Mouse (Mus musculus): Measurements from ENCODE around the gene Gm13288. TPM values are rescaled to one million over a fixed set of nuclear protein-coding genes. Genes with fewer than 3 reads are reported as not detected.
"Not testable (repeated sequence)": the region's sequence is repeated elsewhere in the genome, so short reads cannot be mapped to it uniquely, and the experiment has no call there.

Gene Gm13288
- polyA plus RNA-seq, 1 experiment: not detected

DNA sequence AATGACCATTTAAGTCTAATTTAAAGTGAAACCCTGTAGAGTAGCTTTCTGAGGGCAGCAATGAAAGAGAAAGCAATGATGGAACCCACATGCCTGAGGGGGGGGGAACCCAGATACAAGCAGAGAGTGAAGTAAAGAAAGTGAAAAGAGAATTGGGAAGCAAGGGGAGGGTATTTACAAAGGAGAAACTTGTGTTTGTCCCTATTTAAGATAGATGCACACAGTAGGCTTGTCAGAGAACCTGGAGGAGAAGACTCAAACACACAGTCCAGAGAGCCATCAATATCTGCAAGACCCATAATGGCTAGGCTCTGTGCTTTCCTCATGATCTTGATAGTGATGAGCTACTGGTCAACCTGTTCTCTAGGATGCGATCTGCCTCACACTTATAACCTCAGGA lies 14.3 kb downstream of the Gm13288 start, which contains the start of gene Ifna11:
Gene Ifna11, plus strand, starts transcription at position 301 of the 400 bp plus-strand sequence.
- H3K4me3 ChIP-seq (ENCODE audit: insufficient read depth, low read depth, low read length): no peak within 1 kb of the TSS
- TF ChIP-seq POLR2A (IDR thresholded peaks at IDR 0.05; ENCODE audit: insufficient read depth, low read depth, low read length): no peak
- TF ChIP-seq CTCF (IDR thresholded peaks at IDR 0.05; ENCODE audit: insufficient read depth, low read depth, low read length): no peak
- WGBS: 89% methylated on average over 1 of the region's 1 CpGs
- no peaks in the 10 kb centered on the region for H3K4me1 ChIP-seq (ENCODE audit: control insufficient read depth, insufficient read depth, low read length)
- no peak within 1 kb of the TSS for H3K27ac ChIP-seq (ENCODE audit: insufficient read depth, low read depth, low read length)

DNA sequence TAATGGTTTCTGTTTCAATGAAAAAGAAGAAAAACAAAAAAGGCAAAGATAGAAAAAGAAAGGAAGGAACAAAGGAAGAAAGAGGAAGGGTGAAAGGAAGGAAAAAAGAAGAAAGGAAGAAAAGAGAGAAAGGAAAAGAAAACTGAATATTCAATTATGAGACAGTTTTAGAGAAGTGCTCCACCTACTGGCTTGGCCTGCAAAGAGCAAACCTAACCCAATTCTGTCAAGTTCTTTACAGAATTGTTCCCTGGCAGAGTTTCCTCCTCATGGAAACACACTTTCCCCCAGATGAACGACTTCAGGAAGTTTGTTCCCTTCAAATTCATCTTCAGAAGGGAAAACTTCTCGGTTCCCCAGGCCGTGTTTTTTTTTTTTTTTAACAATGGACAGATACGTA lies 17.7 kb downstream of the Gm13288 start:
- TF ChIP-seq POLR2A (IDR thresholded peaks at IDR 0.05; ENCODE audit: insufficient read depth, low read depth, low read length) (no peak), CTCF (IDR thresholded peaks at IDR 0.05; ENCODE audit: insufficient read depth, low read depth, low read length) (no peak)
- WGBS: 26% methylated on average over 4 of the region's 4 CpGs
- Histone ChIP-seq H3K4me1 (ENCODE audit: control insufficient read depth, insufficient read depth, low read length) (no peaks in the 10 kb centered on the region), H3K27ac (ENCODE audit: insufficient read depth, low read depth, low read length) (no peak overlapping the region), H3K4me3 (ENCODE audit: insufficient read depth, low read depth, low read length) (no peak overlapping the region)

DNA sequence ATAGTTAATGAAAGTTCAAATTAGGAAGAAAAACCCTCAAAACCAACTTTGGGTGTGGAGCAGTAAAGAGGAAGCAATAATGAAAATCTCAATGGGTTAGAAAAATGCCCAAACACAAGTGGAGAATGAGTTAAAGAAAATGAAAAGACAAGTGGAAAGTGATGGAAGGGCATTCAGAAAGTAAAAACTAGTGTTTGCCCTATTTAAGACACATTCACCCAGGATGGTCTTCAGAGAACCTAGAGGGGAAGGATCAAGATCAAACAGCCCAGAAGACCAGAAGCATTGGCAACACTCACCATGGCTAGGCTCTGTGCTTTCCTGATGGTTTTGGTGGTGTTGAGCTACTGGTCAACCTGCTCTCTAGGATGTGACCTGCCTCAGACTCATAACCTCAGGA lies 21.8 kb downstream of the Gm13288 start, which contains the start of gene Ifna6:
Gene Ifna6, plus strand, starts transcription at position 301 of the 400 bp plus-strand sequence.
- not testable (repeated sequence) for H3K27ac ChIP-seq (ENCODE audit: insufficient read depth, low read depth, low read length); H3K4me1 ChIP-seq (ENCODE audit: control insufficient read depth, insufficient read depth, low read length); H3K4me3 ChIP-seq (ENCODE audit: insufficient read depth, low read depth, low read length)

DNA sequence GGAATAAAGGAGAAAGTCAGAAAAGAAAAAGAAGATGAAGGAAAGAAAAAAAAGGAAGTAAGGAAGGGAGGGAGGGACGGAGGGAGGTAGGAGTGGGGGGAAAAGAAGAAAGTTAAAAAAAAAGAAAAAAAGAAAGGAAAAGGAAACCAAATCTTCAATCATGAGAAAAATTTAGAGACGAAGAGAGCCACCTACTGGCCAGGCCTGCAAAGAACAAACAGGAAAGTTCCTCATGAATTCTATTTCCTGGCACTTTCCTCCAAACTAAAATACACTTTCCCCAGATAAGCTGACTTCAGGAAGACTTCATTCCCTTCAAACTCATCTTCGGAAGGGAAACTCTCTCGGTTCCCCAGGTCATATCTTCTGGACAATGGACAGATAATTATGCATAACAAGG lies 25.2 kb downstream of the Gm13288 start:
- Histone ChIP-seq H3K27ac (ENCODE audit: insufficient read depth, low read depth, low read length) (no peak overlapping the region), H3K4me1 (ENCODE audit: control insufficient read depth, insufficient read depth, low read length) (no peaks in the 10 kb centered on the region), H3K4me3 (ENCODE audit: insufficient read depth, low read depth, low read length) (no peak overlapping the region)
- WGBS: 22% methylated on average over 4 of the region's 4 CpGs
- TF ChIP-seq POLR2A (IDR thresholded peaks at IDR 0.05; ENCODE audit: insufficient read depth, low read depth, low read length) (no peak), CTCF (IDR thresholded peaks at IDR 0.05; ENCODE audit: insufficient read depth, low read depth, low read length) (no peak)

DNA sequence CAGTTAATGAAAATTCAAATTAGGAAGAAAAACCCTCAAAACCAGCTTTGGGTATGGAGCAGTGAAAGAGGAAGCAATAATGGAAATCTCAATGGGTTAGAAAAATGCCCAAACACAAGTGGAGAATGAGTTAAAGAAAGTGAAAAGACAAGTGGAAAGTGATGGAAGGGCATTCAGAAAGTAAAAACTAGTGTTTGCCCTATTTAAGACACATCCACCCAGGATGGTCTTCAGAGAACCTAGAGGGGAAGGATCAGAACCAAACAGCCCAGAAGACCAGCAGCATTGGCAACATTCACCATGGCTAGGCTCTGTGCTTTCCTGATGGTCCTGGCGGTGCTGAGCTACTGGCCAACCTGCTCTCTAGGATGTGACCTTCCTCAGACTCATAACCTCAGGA lies 29.9 kb downstream of the Gm13288 start, which contains the start of gene Ifna5:
Gene Ifna5, plus strand, starts transcription at position 301 of the 400 bp plus-strand sequence.
- not testable (repeated sequence) for H3K4me3 ChIP-seq (ENCODE audit: insufficient read depth, low read depth, low read length); H3K27ac ChIP-seq (ENCODE audit: insufficient read depth, low read depth, low read length); H3K4me1 ChIP-seq (ENCODE audit: control insufficient read depth, insufficient read depth, low read length)
- WGBS: 75% methylated on average over 1 of the region's 1 CpGs

DNA sequence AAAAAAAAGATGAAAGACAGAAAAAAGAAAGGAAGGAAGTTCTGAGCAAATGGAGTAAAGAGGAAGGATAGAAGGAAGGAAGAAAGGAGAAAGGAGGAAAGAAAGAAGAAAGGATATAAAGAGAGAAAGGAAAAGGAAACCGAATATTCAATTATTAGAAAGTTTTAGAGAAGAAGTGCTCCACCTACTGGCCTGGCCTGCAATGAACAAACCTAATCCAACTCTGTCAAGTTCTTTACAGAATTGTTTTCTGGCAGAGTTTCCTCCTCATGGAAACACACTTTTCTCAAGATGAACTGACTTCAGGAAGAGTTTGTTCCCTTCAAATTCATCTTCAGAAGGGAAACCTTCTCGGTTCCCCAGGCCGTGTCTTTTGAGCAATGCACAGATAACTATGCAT lies 33.5 kb downstream of the Gm13288 start:
- no peak for TF ChIP-seq POLR2A (IDR thresholded peaks at IDR 0.05; ENCODE audit: insufficient read depth, low read depth, low read length)
- TF ChIP-seq CTCF (IDR thresholded peaks at IDR 0.05; ENCODE audit: insufficient read depth, low read depth, low read length): no peak
- 43% methylated on average over 3 of the region's 3 CpGs for WGBS
- no peak overlapping the region for H3K4me3 ChIP-seq (ENCODE audit: insufficient read depth, low read depth, low read length)
- no peak overlapping the region for H3K27ac ChIP-seq (ENCODE audit: insufficient read depth, low read depth, low read length)
- no peaks in the 10 kb centered on the region for H3K4me1 ChIP-seq (ENCODE audit: control insufficient read depth, insufficient read depth, low read length)

DNA sequence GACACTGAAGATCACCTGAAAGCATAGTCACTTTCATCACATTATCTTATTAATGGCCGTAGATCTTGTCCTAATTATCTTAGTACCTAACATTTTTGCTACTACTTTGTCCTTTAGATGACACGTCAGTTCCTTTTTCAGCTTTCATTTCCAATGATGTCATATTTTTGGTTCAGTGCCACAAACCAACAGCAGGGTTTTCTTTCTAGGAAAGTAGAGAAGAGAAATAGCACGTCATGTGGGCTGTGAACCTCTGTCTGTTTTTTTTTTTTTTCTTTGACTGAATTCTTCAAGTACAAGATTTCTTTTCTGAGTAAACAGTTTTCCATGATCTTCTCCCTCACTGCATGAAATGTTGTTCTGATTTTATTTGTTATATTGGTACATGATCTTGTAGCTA lies 34.7 kb downstream of the Gm13288 start:
- no peak overlapping the region for H3K4me3 ChIP-seq (ENCODE audit: insufficient read depth, low read depth, low read length)
- H3K27ac ChIP-seq (ENCODE audit: insufficient read depth, low read depth, low read length): no peak overlapping the region
- no peaks in the 10 kb centered on the region for H3K4me1 ChIP-seq (ENCODE audit: control insufficient read depth, insufficient read depth, low read length)
- no peak for TF ChIP-seq CTCF (IDR thresholded peaks at IDR 0.05; ENCODE audit: insufficient read depth, low read depth, low read length)
- no peak for TF ChIP-seq POLR2A (IDR thresholded peaks at IDR 0.05; ENCODE audit: insufficient read depth, low read depth, low read length)
- 71% methylated on average over 3 of the region's 3 CpGs for WGBS

DNA sequence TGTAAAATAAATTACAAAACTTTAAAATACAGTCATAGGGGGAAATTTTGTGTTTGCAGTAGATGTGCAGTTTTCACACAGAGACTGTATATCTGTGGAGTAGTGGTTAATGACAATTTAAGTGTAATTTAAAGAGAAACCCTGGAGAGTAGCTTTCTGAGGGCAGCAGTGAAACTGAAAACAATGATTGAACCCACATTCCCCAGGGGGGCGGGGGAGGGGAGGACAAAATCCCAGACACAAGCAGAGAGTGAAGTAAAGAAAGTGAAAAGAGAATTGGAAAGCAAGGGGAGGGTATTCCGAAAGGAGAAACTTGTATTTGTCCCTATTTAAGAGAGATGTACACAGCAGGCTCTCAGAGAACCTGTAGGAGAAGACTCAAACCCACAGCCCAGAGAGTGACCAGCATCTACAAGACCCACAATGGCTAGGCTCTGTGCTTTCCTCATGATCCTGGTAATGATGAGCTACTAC lies 36.1 kb downstream of the Gm13288 start, which contains the start of gene Ifna4:
Gene Ifna4, plus strand, starts transcription at position 424 of the 474 bp plus-strand sequence.
- H3K27ac ChIP-seq (ENCODE audit: insufficient read depth, low read depth, low read length): no peak within 1 kb of the TSS
- H3K4me1 ChIP-seq (ENCODE audit: control insufficient read depth, insufficient read depth, low read length): no peaks in the 10 kb centered on the region
- TF ChIP-seq POLR2A (IDR thresholded peaks at IDR 0.05; ENCODE audit: insufficient read depth, low read depth, low read length) (no peak), CTCF (IDR thresholded peaks at IDR 0.05; ENCODE audit: insufficient read depth, low read depth, low read length) (no peak)
- H3K4me3 ChIP-seq (ENCODE audit: insufficient read depth, low read depth, low read length): no peak within 1 kb of the TSS
- WGBS: 51% methylated on average over 2 of the region's 2 CpGs

DNA sequence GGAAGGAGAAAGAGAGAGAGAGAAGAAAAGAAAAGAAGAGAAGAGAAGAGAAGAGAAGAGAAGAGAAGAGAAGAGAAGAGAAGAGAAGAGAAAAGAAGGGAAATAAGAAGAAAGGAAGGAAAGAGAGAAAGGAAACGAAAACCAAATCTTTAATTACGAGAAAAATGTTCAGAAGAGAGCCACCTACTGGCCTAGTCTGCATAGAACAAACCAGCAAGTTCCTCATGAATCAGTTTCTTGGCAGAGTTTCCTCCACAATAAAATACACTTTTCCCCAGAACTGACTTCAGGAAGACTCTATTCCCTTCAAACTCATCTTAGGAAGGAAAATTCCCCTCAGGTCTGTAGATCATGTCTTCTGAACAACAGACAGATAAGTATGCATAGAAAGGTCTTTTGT lies 40.0 kb downstream of the Gm13288 start:
- Histone ChIP-seq H3K27ac (ENCODE audit: insufficient read depth, low read depth, low read length) (no peak overlapping the region), H3K4me1 (ENCODE audit: control insufficient read depth, insufficient read depth, low read length) (no peaks in the 10 kb centered on the region), H3K4me3 (ENCODE audit: insufficient read depth, low read depth, low read length) (no peak overlapping the region)
- TF ChIP-seq POLR2A (IDR thresholded peaks at IDR 0.05; ENCODE audit: insufficient read depth, low read depth, low read length) (no peak), CTCF (IDR thresholded peaks at IDR 0.05; ENCODE audit: insufficient read depth, low read depth, low read length) (no peak)
- whole genome bisulfite sequencing: 50% methylated on average over 2 of the region's 2 CpGs

DNA sequence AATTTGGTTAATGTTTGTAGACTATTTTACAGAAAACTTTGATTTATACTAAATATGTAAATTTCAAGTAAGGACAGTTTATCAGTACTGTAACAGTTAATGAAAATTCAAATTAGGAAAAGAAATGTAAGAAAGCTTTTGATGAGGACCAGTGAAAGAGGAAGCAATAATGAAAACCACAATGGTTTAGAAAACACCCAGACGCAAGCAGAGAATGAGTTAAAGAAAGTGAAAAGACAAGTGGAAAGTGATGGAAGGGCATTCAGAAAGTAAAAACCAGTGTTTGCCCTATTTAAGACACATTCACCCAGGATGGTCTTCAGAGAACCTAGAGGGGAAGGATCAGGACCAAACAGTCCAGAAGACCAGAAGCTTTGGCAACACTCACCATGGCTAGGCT lies 44.4 kb downstream of the Gm13288 start, which contains the start of gene Ifna1:
Gene Ifna1, plus strand, starts transcription at position 390 of the 400 bp plus-strand sequence.
- 40% methylated on average over 1 of the region's 1 CpGs for WGBS
- no peak within 1 kb of the TSS for H3K27ac ChIP-seq (ENCODE audit: insufficient read depth, low read depth, low read length)
- no peak within 1 kb of the TSS for H3K4me3 ChIP-seq (ENCODE audit: insufficient read depth, low read depth, low read length)
- TF ChIP-seq CTCF (IDR thresholded peaks at IDR 0.05; ENCODE audit: insufficient read depth, low read depth, low read length) (no peak), POLR2A (IDR thresholded peaks at IDR 0.05; ENCODE audit: insufficient read depth, low read depth, low read length) (no peak)
- no peaks in the 10 kb centered on the region for H3K4me1 ChIP-seq (ENCODE audit: control insufficient read depth, insufficient read depth, low read length)
